Mouse (Mus musculus): ENCODE measurements around the gene Draxin. TPM values are rescaled to one million over a fixed set of nuclear protein-coding genes. Genes with fewer than 3 reads are reported as not detected.

Draxin gene
- total and polyA plus RNA-seq, 2 experiments from 2014 or later = 0.01 TPM; not detected in 1

DNA sequence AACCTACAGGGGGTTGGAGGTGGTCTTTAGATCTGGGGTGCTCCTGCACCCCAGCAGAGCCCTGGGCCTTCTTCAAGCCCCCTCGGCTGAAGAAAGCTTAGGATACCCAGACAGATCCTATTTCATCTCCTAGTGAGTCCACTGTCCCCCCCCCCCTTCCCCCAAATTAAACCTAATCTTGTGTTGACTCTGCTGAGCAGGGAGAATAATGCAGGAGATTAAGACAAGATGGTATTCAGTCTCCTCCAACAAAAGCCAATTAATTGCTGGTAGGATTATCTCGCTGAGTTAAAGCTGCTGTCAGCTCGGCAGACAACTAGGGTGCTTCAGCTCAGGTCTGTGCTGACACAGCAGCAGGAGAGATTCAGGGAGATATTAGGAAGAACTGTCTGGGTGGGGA is 40.8 kb upstream of the Draxin start:
- no peak for ATAC-seq (ENCODE audit: insufficient read depth, low read depth)

DNA sequence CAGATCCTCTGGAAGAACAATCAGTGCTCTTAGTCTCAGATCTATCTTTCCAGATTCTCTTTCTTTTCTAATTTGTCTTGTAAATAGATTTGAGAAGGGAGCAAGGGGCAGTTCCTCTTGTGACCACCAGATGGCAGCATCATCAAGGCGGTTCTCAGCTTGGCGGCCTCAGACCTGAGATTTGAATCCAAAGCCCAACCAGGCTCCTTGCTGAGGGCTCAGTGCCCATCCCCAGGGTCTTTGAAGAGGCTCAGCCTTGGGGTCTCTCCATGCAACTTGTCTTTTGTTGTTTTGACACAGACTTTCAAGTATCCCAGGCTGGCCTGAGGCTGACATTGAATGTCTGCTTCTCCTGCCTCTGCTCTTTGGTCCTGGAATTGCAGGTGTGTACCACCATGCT is 40.3 kb upstream of the Draxin start:
- 0% methylated on average over 2 of the region's 2 CpGs for WGBS
- no peak for ATAC-seq (ENCODE audit: insufficient read depth, low read depth)

More for the DNA sequence above, 40.8 kb upstream of the Draxin start:
- Histone ChIP-seq H3K4me1 (ENCODE audit: control insufficient read depth, insufficient read depth) (no peaks in the 10 kb centered on the region), H3K9ac (replicated peaks; ENCODE audit: low read depth, low read length) (no peak overlapping the region), H3K36me3 (replicated peaks; ENCODE audit: control insufficient read depth, insufficient read depth, low read length) (no peaks in the 10 kb centered on the region), H3K4me2 (ENCODE audit: low read depth, low read length) (no peak overlapping the region), H3K27ac (ENCODE audit: low read depth) (no peak overlapping the region), H3K4me3 (ENCODE audit: low read depth, low read length) (no peak overlapping the region), H3K27me3 (ENCODE audit: control insufficient read depth, insufficient read depth, low read length) (peaks cover 78% of the 10 kb centered on the region), H3K9me3 (replicated peaks; ENCODE audit: control insufficient read depth, low read length) (0 out of 2 replicates have a peak, but pooled peaks cover 3% of the 10 kb centered on the region)
- TF ChIP-seq EP300 (IDR thresholded peaks at IDR 0.05; ENCODE audit: low read depth) = no peak
- DNase-seq (ENCODE audit: low spot score) = no peak
- 36% methylated on average over 3 of the region's 3 CpGs for WGBS

DNA sequence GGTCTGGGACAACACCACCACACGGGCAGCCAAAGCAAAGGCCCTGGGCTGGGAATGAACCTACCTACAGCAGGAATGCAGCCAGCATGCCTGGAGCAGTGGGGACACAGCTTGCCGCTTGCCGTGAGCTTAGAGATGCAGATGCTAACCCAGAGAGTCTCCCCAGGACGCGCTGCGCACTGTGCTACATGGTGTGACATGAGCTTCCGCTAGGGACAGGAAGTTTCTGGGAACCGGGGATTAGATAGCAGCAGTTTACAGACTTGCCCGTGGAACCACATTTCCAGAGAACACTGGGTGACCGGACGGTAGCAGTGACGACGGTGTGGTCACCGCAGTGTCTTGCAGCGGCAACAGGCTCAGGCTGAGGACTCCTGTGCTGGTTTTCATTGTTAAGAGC is 39.1 kb upstream of the Draxin start:
- 13% methylated on average over 15 of the region's 15 CpGs for WGBS
- H3K4me2 ChIP-seq (ENCODE audit: low read depth, low read length) = no peak overlapping the region
- TF ChIP-seq EP300 (IDR thresholded peaks at IDR 0.05; ENCODE audit: low read depth) (no peak), CTCF (IDR thresholded peaks at IDR 0.05; ENCODE audit: low read depth) (no peak)
- H3K4me1 ChIP-seq (ENCODE audit: control insufficient read depth, insufficient read depth) = no peaks in the 10 kb centered on the region
- no peaks in the 10 kb centered on the region for H3K9me3 ChIP-seq (replicated peaks; ENCODE audit: control insufficient read depth, low read length)
- H3K27me3 ChIP-seq (ENCODE audit: control insufficient read depth, insufficient read depth, low read length) = peaks cover 78% of the 10 kb centered on the region
- no peaks in the 10 kb centered on the region for H3K36me3 ChIP-seq (replicated peaks; ENCODE audit: control insufficient read depth, insufficient read depth, low read length)
- 0 out of 2 replicates have a peak, but pooled peaks have one; percentile 19 for ATAC-seq (ENCODE audit: insufficient read depth, low read depth)
- H3K4me3 ChIP-seq (ENCODE audit: low read depth, low read length) = no peak overlapping the region
- H3K27ac ChIP-seq (ENCODE audit: low read depth) = no peak overlapping the region
- H3K9ac ChIP-seq (replicated peaks; ENCODE audit: low read depth, low read length) = no peak overlapping the region
- no peak for DNase-seq (ENCODE audit: low spot score)

More for the DNA sequence above, 40.3 kb upstream of the Draxin start:
- H3K36me3 ChIP-seq (replicated peaks; ENCODE audit: control insufficient read depth, insufficient read depth, low read length) = no peaks in the 10 kb centered on the region
- H3K9me3 ChIP-seq (replicated peaks; ENCODE audit: control insufficient read depth, low read length) = 0 out of 2 replicates have a peak, but pooled peaks cover 3% of the 10 kb centered on the region
- no peak overlapping the region for H3K27ac ChIP-seq (ENCODE audit: low read depth)
- TF ChIP-seq EP300 (IDR thresholded peaks at IDR 0.05; ENCODE audit: low read depth) = no peak
- peak; percentile 92 for TF ChIP-seq CTCF (IDR thresholded peaks at IDR 0.05; ENCODE audit: low read depth)
- H3K4me1 ChIP-seq (ENCODE audit: control insufficient read depth, insufficient read depth) = no peaks in the 10 kb centered on the region
- H3K4me2 ChIP-seq (ENCODE audit: low read depth, low read length) = no peak overlapping the region
- DNase-seq (ENCODE audit: low spot score) = no peak
- peaks cover 78% of the 10 kb centered on the region for H3K27me3 ChIP-seq (ENCODE audit: control insufficient read depth, insufficient read depth, low read length)
- no peak overlapping the region for H3K4me3 ChIP-seq (ENCODE audit: low read depth, low read length)
- no peak overlapping the region for H3K9ac ChIP-seq (replicated peaks; ENCODE audit: low read depth, low read length)

DNA sequence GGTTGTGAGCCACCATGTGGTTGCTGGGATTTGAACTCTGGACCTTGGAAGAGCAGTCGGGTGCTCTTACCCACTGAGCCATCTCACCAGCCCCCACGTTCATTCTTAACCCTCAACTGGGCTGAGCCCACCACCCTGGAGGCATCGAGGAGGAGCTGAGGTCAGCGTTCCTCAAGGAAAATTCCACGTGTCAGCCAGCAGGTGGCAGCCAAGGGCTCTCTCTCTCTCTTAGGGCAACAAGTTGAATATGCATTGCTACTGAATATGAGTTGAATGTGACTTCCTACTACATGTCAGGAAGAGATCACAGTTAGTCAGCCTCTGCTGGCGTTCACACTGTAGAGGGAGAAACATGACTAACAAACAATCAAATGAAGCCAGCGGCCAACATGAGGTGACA is 37.8 kb upstream of the Draxin start:
- H3K9me3 ChIP-seq (replicated peaks; ENCODE audit: control insufficient read depth, low read length) = no peaks in the 10 kb centered on the region
- H3K4me3 ChIP-seq (ENCODE audit: low read depth, low read length) = no peak overlapping the region
- ATAC-seq (ENCODE audit: insufficient read depth, low read depth) (no peak), DNase-seq (ENCODE audit: low spot score) (peak; percentile 47)
- no peak overlapping the region for H3K27ac ChIP-seq (ENCODE audit: low read depth)
- TF ChIP-seq EP300 (IDR thresholded peaks at IDR 0.05; ENCODE audit: low read depth) (no peak), CTCF (IDR thresholded peaks at IDR 0.05; ENCODE audit: low read depth) (peak; percentile 68)
- H3K4me1 ChIP-seq (ENCODE audit: control insufficient read depth, insufficient read depth) = peaks cover 4% of the 10 kb centered on the region; the same call in 1 of the 2 replicates
- 19% methylated on average over 7 of the region's 7 CpGs for WGBS
- H3K27me3 ChIP-seq (ENCODE audit: control insufficient read depth, insufficient read depth, low read length) = peaks cover 77% of the 10 kb centered on the region
- H3K36me3 ChIP-seq (replicated peaks; ENCODE audit: control insufficient read depth, insufficient read depth, low read length) = no peaks in the 10 kb centered on the region
- H3K9ac ChIP-seq (replicated peaks; ENCODE audit: low read depth, low read length) = no peak overlapping the region
- no peak overlapping the region for H3K4me2 ChIP-seq (ENCODE audit: low read depth, low read length)

DNA sequence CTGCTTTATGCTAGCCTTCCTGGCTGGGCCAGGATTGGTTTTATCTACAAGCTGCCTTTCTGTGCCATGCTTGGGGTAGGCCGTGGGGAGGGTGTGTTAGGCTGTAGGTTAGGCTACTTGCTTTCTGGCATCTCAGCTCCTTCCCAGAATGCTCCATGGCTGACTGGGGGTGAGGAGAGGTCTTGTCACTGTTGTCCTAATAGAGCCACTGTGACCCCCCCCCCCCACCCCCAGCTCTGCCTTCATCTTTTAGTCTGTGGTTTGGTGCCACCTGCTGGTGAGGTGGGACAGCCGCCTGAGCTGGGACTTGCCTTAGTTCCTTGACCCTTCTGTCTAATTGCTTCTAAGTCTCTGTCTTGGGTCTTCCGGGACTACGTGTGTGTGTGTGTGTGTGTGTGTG is 36.5 kb upstream of the Draxin start:
- WGBS = 14% methylated on average over 4 of the region's 4 CpGs
- Histone ChIP-seq H3K4me3 (ENCODE audit: low read depth, low read length) (no peak overlapping the region), H3K27me3 (ENCODE audit: control insufficient read depth, insufficient read depth, low read length) (peaks cover 76% of the 10 kb centered on the region), H3K36me3 (replicated peaks; ENCODE audit: control insufficient read depth, insufficient read depth, low read length) (no peaks in the 10 kb centered on the region), H3K9me3 (replicated peaks; ENCODE audit: control insufficient read depth, low read length) (no peaks in the 10 kb centered on the region), H3K9ac (replicated peaks; ENCODE audit: low read depth, low read length) (no peak overlapping the region), H3K27ac (ENCODE audit: low read depth) (no peak overlapping the region), H3K4me2 (ENCODE audit: low read depth, low read length) (peak overlapping the region; percentile 13; the same call in 1 of the 2 replicates), H3K4me1 (ENCODE audit: control insufficient read depth, insufficient read depth) (peaks cover 4% of the 10 kb centered on the region; the same call in 1 of the 2 replicates)
- TF ChIP-seq EP300 (IDR thresholded peaks at IDR 0.05; ENCODE audit: low read depth) = no peak
- TF ChIP-seq CTCF (IDR thresholded peaks at IDR 0.05; ENCODE audit: low read depth) = peak; percentile 62
- ATAC-seq (ENCODE audit: insufficient read depth, low read depth) (no peak), DNase-seq (ENCODE audit: low spot score) (no peak)

- H3K9me3 ChIP-seq (replicated peaks; ENCODE audit: control insufficient read depth, low read length) = no peaks in the 10 kb centered on the region
- TF ChIP-seq EP300 (IDR thresholded peaks at IDR 0.05; ENCODE audit: low read depth) (no peak), CTCF (IDR thresholded peaks at IDR 0.05; ENCODE audit: low read depth) (no peak)
- no peaks in the 10 kb centered on the region for H3K36me3 ChIP-seq (replicated peaks; ENCODE audit: control insufficient read depth, insufficient read depth, low read length)
- H3K4me2 ChIP-seq (ENCODE audit: low read depth, low read length) = no peak overlapping the region
- H3K27ac ChIP-seq (ENCODE audit: low read depth) = no peak overlapping the region
- no peak overlapping the region for H3K9ac ChIP-seq (replicated peaks; ENCODE audit: low read depth, low read length)
- WGBS = 10% methylated on average over 10 of the region's 10 CpGs
- ATAC-seq (ENCODE audit: insufficient read depth, low read depth) (no peak), DNase-seq (ENCODE audit: low spot score) (no peak)
- H3K27me3 ChIP-seq (ENCODE audit: control insufficient read depth, insufficient read depth, low read length) = peaks cover 78% of the 10 kb centered on the region
- no peak overlapping the region for H3K4me3 ChIP-seq (ENCODE audit: low read depth, low read length)
- H3K4me1 ChIP-seq (ENCODE audit: control insufficient read depth, insufficient read depth) = peaks cover 4% of the 10 kb centered on the region; the same call in 1 of the 2 replicates
Observed at GRCm38 (mm10) chr4:148166431-148166830, 35.9 kb upstream of the Draxin start.
